Mouse (Mus musculus) limb, embryonic 14.5 days (tissue): ENCODE results near the gene Sp3. TPM values are rescaled to one million over a fixed set of nuclear protein-coding genes. Genes with fewer than 3 reads are reported as not detected.
A peak's percentile ranks its signal among the peaks of the same experiment; 100 is the strongest.
"Not testable (repeated sequence)": the region's sequence is repeated elsewhere in the genome, so short reads cannot be mapped to it uniquely, and the experiment has no call there.

Experiments
- ATAC-seq: fragments of 200-750 bp; cut with Nextera tagmentation; 2 replicates; pipeline ENCODE4 v1.8.0; 2017; ENCODE audit warnings: low read depth, moderate number of reproducible peaks, moderate TSS enrichment; ENCODE audit not compliant: low FRiP score
- DNase-seq: peaks from one replicate; pipeline ENCODE4 v3.0.0-alpha.2; 2015; ENCODE audit warnings: low spot score
- H3K27ac ChIP-seq: fragments of 300-500 bp; sonication (generic); replicated peaks from 2 replicates; pipeline ENCODE4 v1.5.1; 2014; ENCODE audit warnings: low read depth, mild to moderate bottlenecking, low read length, moderate library complexity, mixed read lengths
- H3K27me3 ChIP-seq: fragments of 300-500 bp; sonication (generic); 2 replicates; pipeline ENCODE4 v1.6.1; 2014; ENCODE audit warnings: low read length, mixed read lengths; ENCODE audit not compliant: control insufficient read depth, insufficient read depth
- H3K36me3 ChIP-seq: fragments of 300-500 bp; sonication (generic); 2 replicates; pipeline ENCODE4 v1.6.1; 2014; ENCODE audit warnings: mild to moderate bottlenecking, low read length, moderate library complexity, mixed read lengths; ENCODE audit not compliant: control insufficient read depth, insufficient read depth
- H3K4me1 ChIP-seq: fragments of 300-500 bp; sonication (generic); 2 replicates; pipeline ENCODE4 v1.6.1; 2014; ENCODE audit warnings: antibody characterized with exemption, low read length, mixed read lengths; ENCODE audit not compliant: control insufficient read depth, insufficient read depth
- H3K4me2 ChIP-seq: fragments of 300-500 bp; sonication (generic); replicated peaks from 2 replicates; pipeline ENCODE4 v1.6.1; 2014; ENCODE audit warnings: low read depth, mild to moderate bottlenecking, low read length, moderate library complexity; ENCODE audit not compliant: severe bottlenecking
- H3K4me3 ChIP-seq: fragments of 300-500 bp; sonication (generic); replicated peaks from 2 replicates; pipeline ENCODE4 v1.5.1; 2014; ENCODE audit warnings: low read length
- H3K9ac ChIP-seq: fragments of 300-500 bp; sonication (generic); 2 replicates; pipeline ENCODE4 v1.6.1; 2014; ENCODE audit warnings: mild to moderate bottlenecking, low read depth, low read length, moderate library complexity; ENCODE audit not compliant: severe bottlenecking
- H3K9me3 ChIP-seq: fragments of 300-500 bp; sonication (generic); 2 replicates; pipeline ENCODE4 v1.6.1; 2016; ENCODE audit warnings: low read length; ENCODE audit not compliant: control insufficient read depth
- POLR2A ChIP-seq: fragments of 200-500 bp; IDR thresholded peaks from 2 replicates; pipeline ENCODE4 v1.8.0; 2012; ENCODE audit warnings: inconsistent platforms, mild to moderate bottlenecking, moderate library complexity, borderline replicate concordance; ENCODE audit not compliant: insufficient read depth, insufficient read length; ENCODE audit errors: extremely low read depth
- WGBS: fragments of 180-500 bp; shearing (Covaris S2); extraction: QIAGEN DNeasy Blood & Tissue Kit; methylation state at CpG from one replicate; pipeline ENCODE4 v1.1.7; 2014; 5-methylcytosine and 5-hydroxymethylcytosine counted together
- polyA plus RNA-seq, 2 experiments: library from polyadenylated mRNA; depleted of rRNA in 1 of 2; stranded (reverse) in 1 of 2; unstranded in 1 of 2; fragments of >200 nt; fragmentation: Nextera tagmentation in 1 of 2; extraction: Ambion mirVana in 1 of 2; gene quantifications; 2 replicates each; pipeline versions ENCODE4 v1.2.1 to v1.2.3; 2012 to 2014

Gene Sp3
- polyA plus RNA-seq, 2 experiments, result 40.3 to 70.1 TPM

DNA sequence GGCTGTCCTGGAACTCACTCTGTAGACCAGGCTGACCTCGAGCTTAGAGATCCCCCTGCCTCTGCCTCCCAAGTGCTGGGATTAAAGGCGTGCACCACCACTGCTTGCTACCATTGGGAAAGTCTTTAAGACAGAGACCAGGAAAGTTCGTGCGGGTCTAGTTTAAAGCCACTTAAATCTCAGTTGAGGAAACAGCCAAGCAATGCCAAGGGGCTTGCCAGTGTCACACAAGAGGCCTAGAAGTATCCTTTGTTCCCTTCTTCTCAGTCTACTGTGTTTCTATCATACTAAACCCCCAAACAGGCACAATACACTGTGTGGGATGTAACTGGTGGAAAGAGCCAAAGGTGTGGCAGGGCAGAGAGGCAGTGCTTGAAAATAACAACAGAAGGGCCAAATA, 17.3 kb upstream of the Sp3 start:
- Histone ChIP-seq H3K4me3 (no peak overlapping the region), H3K36me3 (no peaks in the 10 kb centered on the region), H3K27me3 (no peaks in the 10 kb centered on the region), H3K9ac (no peak overlapping the region), H3K9me3 (no peaks in the 10 kb centered on the region), H3K27ac (no peak overlapping the region), H3K4me1 (peaks cover 22% of the 10 kb centered on the region), H3K4me2 (no peak overlapping the region)
- TF ChIP-seq POLR2A, result no peak
- 93% methylated on average over 4 of the region's 4 CpGs for WGBS
- DNase-seq (no peak), ATAC-seq (no peak)

- peaks cover 22% of the 10 kb centered on the region for H3K4me1 ChIP-seq
- no peaks in the 10 kb centered on the region for H3K36me3 ChIP-seq
- H3K27ac ChIP-seq, result peak overlapping the region; percentile 87
- H3K27me3 ChIP-seq, result no peaks in the 10 kb centered on the region
- no peak overlapping the region for H3K4me3 ChIP-seq
- 41% methylated on average over 9 of the region's 9 CpGs for WGBS
- no peak overlapping the region for H3K4me2 ChIP-seq
- H3K9me3 ChIP-seq, result no peaks in the 10 kb centered on the region
- no peak overlapping the region for H3K9ac ChIP-seq
- TF ChIP-seq POLR2A, result no peak
- ATAC-seq, result no peak
- DNase-seq, result peak; percentile 63
These were observed 16.6 kb upstream of the Sp3 start for GRCm38 (mm10) chr2:72996808-72997378.

DNA sequence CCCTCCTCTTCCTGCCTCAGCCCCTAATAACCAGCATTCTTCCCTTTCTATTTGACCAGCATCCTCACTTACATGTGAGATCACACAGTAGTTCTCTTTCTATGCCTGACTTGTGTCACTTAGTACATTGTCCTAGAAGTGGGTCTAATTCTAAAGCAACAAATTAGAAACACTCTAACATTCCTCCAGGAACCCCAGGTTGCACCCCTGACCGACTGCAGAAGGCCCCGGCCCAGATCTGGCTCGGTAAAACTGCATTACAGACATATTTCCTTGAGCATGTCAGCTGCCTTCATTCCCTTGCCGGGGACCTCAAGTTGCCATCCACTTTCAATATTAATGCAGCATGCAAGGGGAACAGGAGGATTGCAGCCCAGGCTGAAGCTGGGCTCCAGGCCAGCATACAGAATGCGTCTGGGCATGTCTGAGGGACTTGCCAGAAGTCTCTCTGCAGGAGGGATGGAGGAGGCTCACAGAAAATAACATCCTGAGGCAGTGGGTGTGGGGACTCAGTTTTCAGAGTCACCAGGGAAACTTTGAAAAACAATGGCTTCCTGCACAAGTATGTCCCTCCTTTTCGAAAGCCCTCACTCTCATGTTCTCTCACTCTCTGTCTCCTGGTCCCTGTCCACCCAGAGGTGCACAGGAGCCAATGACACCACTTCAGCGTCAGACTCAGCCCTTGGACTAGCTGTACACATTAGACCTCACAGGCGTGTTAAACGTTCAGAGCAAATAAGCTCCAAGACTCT, 15.3 kb upstream of the Sp3 start:
- Histone ChIP-seq H3K4me1 (peaks cover 22% of the 10 kb centered on the region), H3K27me3 (no peaks in the 10 kb centered on the region), H3K27ac (peak overlapping the region; percentile 87), H3K4me2 (0 out of 2 replicates have a peak overlapping the region, but pooled peaks have one; percentile 11), H3K4me3 (no peak overlapping the region), H3K9me3 (no peaks in the 10 kb centered on the region), H3K36me3 (no peaks in the 10 kb centered on the region), H3K9ac (peak overlapping the region; percentile 12; the same call in 1 of the 2 replicates)
- peak; percentile 87 for ATAC-seq
- TF ChIP-seq POLR2A, result no peak
- WGBS, result 19% methylated on average over 9 of the region's 9 CpGs
- DNase-seq, result peak; percentile 88

DNA sequence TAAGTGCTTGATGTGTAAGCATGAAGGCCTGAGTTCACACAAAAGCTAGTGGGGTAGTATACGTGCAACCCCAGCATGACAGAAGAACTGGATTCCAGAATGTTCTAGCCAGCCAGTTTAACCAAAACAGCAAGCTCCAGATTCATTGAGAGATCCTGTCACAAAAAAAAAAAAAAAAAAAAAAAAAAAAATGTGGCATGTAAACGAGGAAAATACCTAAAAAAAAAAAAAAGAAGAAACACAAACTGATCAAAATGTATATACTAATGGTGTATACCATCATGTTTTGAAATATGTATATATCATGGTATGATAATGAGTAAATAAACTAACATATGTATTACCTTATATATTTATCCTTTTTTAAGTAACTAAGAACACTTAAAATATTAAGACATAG, 13.9 kb upstream of the Sp3 start:
- no peaks in the 10 kb centered on the region for H3K36me3 ChIP-seq
- peaks cover 22% of the 10 kb centered on the region for H3K4me1 ChIP-seq
- H3K9me3 ChIP-seq, result 0 out of 2 replicates have a peak, but pooled peaks cover 4% of the 10 kb centered on the region
- ATAC-seq, result no peak
- no peak for DNase-seq
- H3K27me3 ChIP-seq, result no peaks in the 10 kb centered on the region
- no peak for TF ChIP-seq POLR2A
- no peak overlapping the region for H3K4me3 ChIP-seq
- H3K27ac ChIP-seq, result no peak overlapping the region
- H3K4me2 ChIP-seq, result no peak overlapping the region
- H3K9ac ChIP-seq, result no peak overlapping the region
- WGBS, result 77% methylated on average over 2 of the region's 2 CpGs

GRCm38 (mm10) chr2:72992497-72992896, 12.3 kb upstream of the Sp3 start:
- Histone ChIP-seq H3K27me3 (no peaks in the 10 kb centered on the region), H3K4me3 (no peak overlapping the region), H3K4me1 (peaks cover 22% of the 10 kb centered on the region), H3K36me3 (no peaks in the 10 kb centered on the region), H3K4me2 (no peak overlapping the region), H3K9me3 (0 out of 2 replicates have a peak, but pooled peaks cover 5% of the 10 kb centered on the region), H3K9ac (no peak overlapping the region), H3K27ac (no peak overlapping the region)
- 94% methylated on average over 17 of the region's 17 CpGs for WGBS
- no peak for ATAC-seq
- no peak for DNase-seq
- no peak for TF ChIP-seq POLR2A

DNA sequence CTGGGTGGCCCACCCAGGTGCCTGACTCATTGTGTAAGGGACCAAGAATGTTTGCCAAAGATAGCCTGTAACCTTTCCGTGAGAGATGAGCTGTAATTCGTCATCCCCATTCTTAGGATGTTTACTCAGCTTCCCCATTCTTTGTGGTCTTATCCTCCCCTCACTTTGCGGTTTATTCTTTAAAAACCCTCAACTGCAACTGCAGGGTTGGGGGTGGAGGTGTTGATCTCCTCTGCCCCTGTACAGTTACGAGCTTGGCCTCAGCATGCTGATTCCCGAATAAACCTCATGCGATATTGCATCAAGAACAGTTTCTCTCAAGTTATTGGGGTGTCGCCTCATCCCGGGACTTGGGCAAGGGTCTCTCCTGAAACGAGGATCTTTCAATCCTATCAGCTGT, 8.7 kb upstream of the Sp3 start:
- not testable (repeated sequence) for H3K4me2 ChIP-seq, H3K9me3 ChIP-seq, DNase-seq, H3K4me3 ChIP-seq, H3K4me1 ChIP-seq, H3K36me3 ChIP-seq, H3K27me3 ChIP-seq, ATAC-seq, H3K9ac ChIP-seq, H3K27ac ChIP-seq
- 93% methylated on average over 9 of the region's 9 CpGs for WGBS
